Mouse (Mus musculus) stomach, embryonic 16.5 days (tissue): Measurements from ENCODE around the gene Ggt6. TPM values are rescaled to one million over a fixed set of nuclear protein-coding genes. Genes with fewer than 3 reads are reported as not detected.
"Not testable (repeated sequence)": the region's sequence is repeated elsewhere in the genome, so short reads cannot be mapped to it uniquely, and the experiment has no call there.

Experiments
- ATAC-seq: fragments of 200-750 bp; cut with Nextera tagmentation; 2 replicates; pipeline ENCODE4 v1.8.0; 2017; ENCODE audit warnings: moderate number of reproducible peaks, moderate TSS enrichment; ENCODE audit not compliant: insufficient read depth, low FRiP score
- H3K27ac ChIP-seq: fragments of 300-500 bp; sonication (generic); 2 replicates; pipeline ENCODE4 v1.5.1; 2014; ENCODE audit warnings: low read length
- H3K27me3 ChIP-seq: fragments of 300-500 bp; sonication (generic); 2 replicates; pipeline ENCODE4 v1.6.1; 2014; ENCODE audit warnings: low read length, control low read depth, mixed read lengths; ENCODE audit not compliant: control insufficient read depth, insufficient read depth
- H3K36me3 ChIP-seq: fragments of 300-500 bp; sonication (generic); 2 replicates; pipeline ENCODE4 v1.6.1; 2014; ENCODE audit warnings: low read length; ENCODE audit not compliant: control insufficient read depth, insufficient read depth
- H3K4me1 ChIP-seq: fragments of 300-500 bp; sonication (generic); 2 replicates; pipeline ENCODE4 v1.6.1; 2014; ENCODE audit warnings: low read length, control low read depth, mixed read lengths; ENCODE audit not compliant: control insufficient read depth, insufficient read depth
- H3K4me2 ChIP-seq: fragments of 300-500 bp; sonication (generic); 2 replicates; pipeline ENCODE4 v1.6.1; 2014; ENCODE audit warnings: low read depth, low read length, mixed read lengths
- H3K4me3 ChIP-seq: fragments of 300-500 bp; sonication (generic); replicated peaks from 2 replicates; pipeline ENCODE4 v1.5.1; 2014; ENCODE audit warnings: mild to moderate bottlenecking, low read length
- H3K9ac ChIP-seq: fragments of 300-500 bp; sonication (generic); 2 replicates; pipeline ENCODE4 v1.6.1; 2014; ENCODE audit warnings: low read length
- H3K9me3 ChIP-seq: fragments of 300-500 bp; sonication (generic); replicated peaks from 2 replicates; pipeline ENCODE4 v1.6.1; 2016; ENCODE audit warnings: low read length, control low read depth; ENCODE audit not compliant: control insufficient read depth
- WGBS: fragments of 180-500 bp; shearing (Covaris S2); extraction: QIAGEN DNeasy Blood & Tissue Kit; methylation state at CpG from one replicate; pipeline ENCODE4 v1.1.7; 2014; 5-methylcytosine and 5-hydroxymethylcytosine counted together
- polyA plus RNA-seq: library from polyadenylated mRNA; unstranded; fragments of >200 nt; fragmentation: Nextera tagmentation; extraction: Ambion mirVana; gene quantifications from 2 replicates; pipeline ENCODE4 v1.2.1, GENCODE M21; 2015

Gene Ggt6
- polyA plus RNA-seq, 1 experiment from 2014 or later = 8.1 TPM

DNA sequence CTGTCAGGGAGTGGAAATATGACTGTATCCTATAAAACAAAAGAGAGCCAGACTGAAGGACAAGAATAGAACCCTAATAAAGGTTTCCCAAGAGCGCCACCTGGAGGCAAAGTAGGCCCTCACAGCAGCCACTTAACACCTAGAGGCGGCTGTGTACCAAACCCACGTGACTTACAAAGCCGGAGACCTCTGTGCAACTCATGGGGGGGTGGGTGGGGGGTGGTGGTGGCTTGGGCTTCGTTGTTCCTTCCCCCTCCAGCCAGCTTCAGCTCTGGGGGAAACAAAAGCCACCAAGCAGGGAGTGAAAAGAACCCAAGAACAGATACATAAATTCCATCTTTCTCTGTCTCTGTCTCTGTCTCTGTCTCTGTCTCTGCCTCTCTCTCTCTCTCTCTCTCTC lies 6.6 kb upstream of the Ggt6 start:
- Histone ChIP-seq H3K9me3 (no peaks in the 10 kb centered on the region), H3K27me3 (no peaks in the 10 kb centered on the region), H3K4me3 (no peak overlapping the region), H3K4me2 (peak overlapping the region; percentile 44), H3K9ac (no peak overlapping the region), H3K36me3 (no peaks in the 10 kb centered on the region), H3K27ac (no peak overlapping the region), H3K4me1 (no peaks in the 10 kb centered on the region)
- WGBS = 1% methylated on average over 5 of the region's 5 CpGs
- peak; percentile 60; the same call in 1 of the 2 replicates for ATAC-seq

GRCm38 (mm10) chr11:72429288-72429690 lies 6.0 kb upstream of the Ggt6 start:
- no peaks in the 10 kb centered on the region for H3K4me1 ChIP-seq
- WGBS = 47% methylated on average over 7 of the region's 7 CpGs
- no peaks in the 10 kb centered on the region for H3K27me3 ChIP-seq
- H3K9ac ChIP-seq = no peak overlapping the region; the same call in 1 of the 2 replicates
- no peaks in the 10 kb centered on the region for H3K36me3 ChIP-seq
- no peak overlapping the region for H3K27ac ChIP-seq
- no peaks in the 10 kb centered on the region for H3K9me3 ChIP-seq
- 0 out of 2 replicates have a peak overlapping the region, but pooled peaks have one; percentile 14 for H3K4me3 ChIP-seq
- ATAC-seq = peak; percentile 60; the same call in 1 of the 2 replicates
- peak overlapping the region; percentile 44 for H3K4me2 ChIP-seq

DNA sequence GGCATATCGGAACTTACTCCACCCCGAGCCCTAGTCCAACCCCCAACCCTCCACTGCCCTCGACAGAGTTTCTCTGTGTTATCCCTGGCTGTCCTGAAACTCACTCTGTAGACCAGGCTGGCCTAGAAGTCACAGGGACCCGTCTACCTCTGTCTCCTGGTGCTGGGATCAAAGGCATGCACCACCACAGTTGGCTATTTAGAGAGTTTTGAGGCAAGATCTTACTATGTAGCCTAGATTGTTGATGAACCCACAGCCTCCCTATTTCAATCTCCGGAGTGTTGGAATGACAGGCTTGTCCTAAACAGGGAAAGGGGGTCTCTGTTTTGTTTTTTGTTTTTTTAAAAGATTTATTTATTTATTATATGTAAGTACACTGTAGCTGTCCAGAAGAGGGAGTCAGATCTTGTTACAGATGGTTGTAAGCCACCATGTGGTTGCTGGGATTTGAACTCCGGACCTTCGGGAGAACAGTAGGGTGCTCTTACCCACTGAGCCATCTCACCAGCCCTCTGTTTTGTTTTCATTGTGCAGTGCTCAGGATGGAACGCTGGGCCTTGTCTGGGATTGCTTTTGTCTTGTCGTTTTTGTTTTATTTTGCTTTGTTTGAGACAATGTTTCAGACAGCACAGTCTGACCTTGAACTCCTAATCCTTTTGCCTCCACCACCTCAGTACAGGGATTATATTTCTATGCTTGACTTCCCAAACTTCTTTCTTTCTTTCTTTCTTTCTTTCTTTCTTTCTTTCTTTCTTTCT lies 4.8 kb upstream of the Ggt6 start:
- H3K4me2 ChIP-seq, H3K4me1 ChIP-seq, H3K4me3 ChIP-seq, H3K27me3 ChIP-seq, ATAC-seq, H3K9me3 ChIP-seq, H3K36me3 ChIP-seq, H3K27ac ChIP-seq, H3K9ac ChIP-seq: not testable (repeated sequence)
- WGBS = 66% methylated on average over 9 of the region's 9 CpGs

- H3K4me3 ChIP-seq = peak overlapping the region; percentile 19; the same call in 1 of the 2 replicates
- H3K9me3 ChIP-seq = no peaks in the 10 kb centered on the region
- peak overlapping the region; percentile 60 for H3K27ac ChIP-seq
- peak overlapping the region; percentile 22 for H3K4me2 ChIP-seq
- H3K27me3 ChIP-seq = no peaks in the 10 kb centered on the region
- H3K4me1 ChIP-seq = peaks cover 15% of the 10 kb centered on the region; the same call in 1 of the 2 replicates
- 29% methylated on average over 2 of the region's 2 CpGs for WGBS
- H3K9ac ChIP-seq = peak overlapping the region; percentile 32
- H3K36me3 ChIP-seq = no peaks in the 10 kb centered on the region
- peak; percentile 21; the same call in 1 of the 2 replicates for ATAC-seq
Measured at GRCm38 (mm10) chr11:72435694-72436045, 344 bp downstream of the Ggt6 start.

GRCm38 (mm10) chr11:72436271-72436670 lies 945 bp downstream of the Ggt6 start:
- H3K9me3 ChIP-seq = no peaks in the 10 kb centered on the region
- H3K36me3 ChIP-seq = no peaks in the 10 kb centered on the region
- 67% methylated on average over 5 of the region's 5 CpGs for WGBS
- no peak overlapping the region; the same call in 1 of the 2 replicates for H3K4me3 ChIP-seq
- no peak for ATAC-seq
- H3K27me3 ChIP-seq = no peaks in the 10 kb centered on the region
- H3K4me1 ChIP-seq = peaks cover 15% of the 10 kb centered on the region; the same call in 1 of the 2 replicates
- H3K9ac ChIP-seq = peak overlapping the region; percentile 35; the same call in 1 of the 2 replicates
- 0 out of 2 replicates have a peak overlapping the region, but pooled peaks have one; percentile 60 for H3K27ac ChIP-seq
- H3K4me2 ChIP-seq = peak overlapping the region; percentile 22; the same call in 1 of the 2 replicates

- WGBS = 82% methylated on average over 16 of the region's 16 CpGs
- H3K27me3 ChIP-seq = no peaks in the 10 kb centered on the region
- H3K9ac ChIP-seq = no peak overlapping the region
- no peak overlapping the region for H3K4me3 ChIP-seq
- no peaks in the 10 kb centered on the region for H3K36me3 ChIP-seq
- H3K4me2 ChIP-seq = no peak overlapping the region
- H3K27ac ChIP-seq = no peak overlapping the region
- H3K9me3 ChIP-seq = no peaks in the 10 kb centered on the region
- ATAC-seq = no peak
- H3K4me1 ChIP-seq = peaks cover 17% of the 10 kb centered on the region
Measured at GRCm38 (mm10) chr11:72436756-72437650, 1.7 kb downstream of the Ggt6 start.

- no peak for ATAC-seq
- H3K4me2 ChIP-seq = no peak overlapping the region
- no peaks in the 10 kb centered on the region for H3K27me3 ChIP-seq
- no peak overlapping the region for H3K9ac ChIP-seq
- H3K4me3 ChIP-seq = no peak overlapping the region
- no peak overlapping the region for H3K27ac ChIP-seq
- peaks cover 23% of the 10 kb centered on the region for H3K4me1 ChIP-seq
- WGBS = 55% methylated on average over 4 of the region's 4 CpGs
- peaks cover 13% of the 10 kb centered on the region; the same call in 1 of the 2 replicates for H3K36me3 ChIP-seq
- no peaks in the 10 kb centered on the region for H3K9me3 ChIP-seq
Measured at GRCm38 (mm10) chr11:72438411-72438810, 3.1 kb downstream of the Ggt6 start.

DNA sequence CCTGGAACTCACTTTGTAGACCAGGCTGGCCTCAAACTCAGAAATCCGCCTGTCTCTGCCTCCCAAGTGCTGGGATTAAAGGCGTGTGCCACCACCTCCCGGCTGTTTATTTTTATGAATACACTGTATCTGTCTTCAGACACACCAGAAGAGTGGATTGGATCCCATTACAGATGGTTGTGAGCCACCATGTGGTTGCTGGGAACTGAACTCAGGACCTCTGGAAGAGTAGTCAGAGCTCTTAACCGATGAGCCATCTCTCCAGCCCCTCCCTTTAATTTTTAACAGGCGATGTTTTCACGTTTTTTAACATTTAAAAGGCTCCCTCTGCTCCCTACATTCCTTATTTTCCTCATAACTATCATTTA lies 5.3 kb downstream of the Ggt6 start:
- 40% methylated on average over 6 of the region's 6 CpGs for WGBS
- not testable (repeated sequence) for ATAC-seq, H3K27me3 ChIP-seq, H3K9me3 ChIP-seq
- Histone ChIP-seq H3K9ac (peak overlapping the region; percentile 87), H3K4me2 (peak overlapping the region; percentile 67), H3K4me3 (peak overlapping the region; percentile 92), H3K36me3 (peaks cover 33% of the 10 kb centered on the region), H3K4me1 (peaks cover 15% of the 10 kb centered on the region), H3K27ac (peak overlapping the region; percentile 95)
